Mouse (Mus musculus): ENCODE measurements around the gene Cd7. TPM values are rescaled to one million over a fixed set of nuclear protein-coding genes. Genes with fewer than 3 reads are reported as not detected.

Gene Cd7
- total and polyA plus RNA-seq, 2 experiments from 2014 or later: not detected

GRCm38 (mm10) chr11:121014896-121015300, 24.3 kb downstream of the Cd7 start:
- H3K36me3 ChIP-seq (ENCODE audit: insufficient read depth): no peaks in the 10 kb centered on the region
- no peaks in the 10 kb centered on the region for H3K27me3 ChIP-seq (ENCODE audit: insufficient read depth, low read length)
- no peak overlapping the region for H3K9ac ChIP-seq
- peak; percentile 55; the same call in 1 of the 2 replicates for ATAC-seq
- H3K27ac ChIP-seq (ENCODE audit: low read depth, low read length): no peak overlapping the region
- peak overlapping the region; percentile 33 for H3K4me2 ChIP-seq (ENCODE audit: low read depth)
- H3K4me3 ChIP-seq (ENCODE audit: low read depth, low read length): no peak overlapping the region; the same call in 1 of the 2 replicates
- TF ChIP-seq CTCF (IDR thresholded peaks at IDR 0.05; ENCODE audit: low read depth): peak; percentile 32; the same call in 1 of the 2 replicates
- DNase-seq: peak; percentile 59
- WGBS: 50% methylated on average over 19 of the region's 19 CpGs
- H3K4me1 ChIP-seq (ENCODE audit: insufficient read depth): no peaks in the 10 kb centered on the region
- H3K9me3 ChIP-seq (ENCODE audit: low read length): no peaks in the 10 kb centered on the region

GRCm38 (mm10) chr11:121013656-121014055, 25.6 kb downstream of the Cd7 start:
- DNase-seq (no peak), ATAC-seq (no peak)
- H3K9me3 ChIP-seq (ENCODE audit: low read length): no peaks in the 10 kb centered on the region
- no peak overlapping the region for H3K4me3 ChIP-seq (ENCODE audit: low read depth, low read length)
- H3K4me1 ChIP-seq (ENCODE audit: insufficient read depth): no peaks in the 10 kb centered on the region
- no peaks in the 10 kb centered on the region for H3K36me3 ChIP-seq (ENCODE audit: insufficient read depth)
- H3K27me3 ChIP-seq (ENCODE audit: insufficient read depth, low read length): no peaks in the 10 kb centered on the region
- WGBS: 75% methylated on average over 7 of the region's 7 CpGs
- no peak for TF ChIP-seq CTCF (IDR thresholded peaks at IDR 0.05; ENCODE audit: low read depth)
- no peak overlapping the region for H3K27ac ChIP-seq (ENCODE audit: low read depth, low read length)
- H3K4me2 ChIP-seq (ENCODE audit: low read depth): no peak overlapping the region
- no peak overlapping the region for H3K9ac ChIP-seq

- no peak for TF ChIP-seq CTCF (IDR thresholded peaks at IDR 0.05; ENCODE audit: low read depth)
- WGBS: 95% methylated on average over 3 of the region's 3 CpGs
- Histone ChIP-seq H3K4me3 (ENCODE audit: low read depth, low read length) (no peak overlapping the region), H3K4me2 (ENCODE audit: low read depth) (no peak overlapping the region), H3K27ac (ENCODE audit: low read depth, low read length) (no peak overlapping the region), H3K4me1 (ENCODE audit: insufficient read depth) (no peaks in the 10 kb centered on the region), H3K36me3 (ENCODE audit: insufficient read depth) (no peaks in the 10 kb centered on the region), H3K27me3 (ENCODE audit: insufficient read depth, low read length) (no peaks in the 10 kb centered on the region), H3K9ac (no peak overlapping the region), H3K9me3 (ENCODE audit: low read length) (no peaks in the 10 kb centered on the region)
- DNase-seq (no peak), ATAC-seq (no peak)
These were observed 29.0 kb downstream of the Cd7 start for GRCm38 (mm10) chr11:121010044-121010755.

GRCm38 (mm10) chr11:121006184-121006583, 33.0 kb downstream of the Cd7 start:
- WGBS: 85% methylated on average over 6 of the region's 6 CpGs
- Histone ChIP-seq H3K9ac (no peak overlapping the region), H3K27ac (ENCODE audit: low read depth, low read length) (no peak overlapping the region), H3K4me3 (ENCODE audit: low read depth, low read length) (no peak overlapping the region), H3K4me2 (ENCODE audit: low read depth) (no peak overlapping the region), H3K36me3 (ENCODE audit: insufficient read depth) (no peaks in the 10 kb centered on the region), H3K9me3 (ENCODE audit: low read length) (no peaks in the 10 kb centered on the region), H3K4me1 (ENCODE audit: insufficient read depth) (no peaks in the 10 kb centered on the region), H3K27me3 (ENCODE audit: insufficient read depth, low read length) (no peaks in the 10 kb centered on the region)
- ATAC-seq (no peak), DNase-seq (no peak)
- no peak for TF ChIP-seq CTCF (IDR thresholded peaks at IDR 0.05; ENCODE audit: low read depth)

GRCm38 (mm10) chr11:121004281-121004680, 34.9 kb downstream of the Cd7 start:
- ATAC-seq (no peak), DNase-seq (no peak)
- Histone ChIP-seq H3K27ac (ENCODE audit: low read depth, low read length) (no peak overlapping the region), H3K27me3 (ENCODE audit: insufficient read depth, low read length) (no peaks in the 10 kb centered on the region), H3K4me2 (ENCODE audit: low read depth) (no peak overlapping the region), H3K9ac (no peak overlapping the region), H3K4me3 (ENCODE audit: low read depth, low read length) (no peak overlapping the region), H3K36me3 (ENCODE audit: insufficient read depth) (no peaks in the 10 kb centered on the region), H3K4me1 (ENCODE audit: insufficient read depth) (no peaks in the 10 kb centered on the region), H3K9me3 (ENCODE audit: low read length) (no peaks in the 10 kb centered on the region)
- no peak for TF ChIP-seq CTCF (IDR thresholded peaks at IDR 0.05; ENCODE audit: low read depth)
- WGBS: 57% methylated on average over 5 of the region's 5 CpGs

DNA sequence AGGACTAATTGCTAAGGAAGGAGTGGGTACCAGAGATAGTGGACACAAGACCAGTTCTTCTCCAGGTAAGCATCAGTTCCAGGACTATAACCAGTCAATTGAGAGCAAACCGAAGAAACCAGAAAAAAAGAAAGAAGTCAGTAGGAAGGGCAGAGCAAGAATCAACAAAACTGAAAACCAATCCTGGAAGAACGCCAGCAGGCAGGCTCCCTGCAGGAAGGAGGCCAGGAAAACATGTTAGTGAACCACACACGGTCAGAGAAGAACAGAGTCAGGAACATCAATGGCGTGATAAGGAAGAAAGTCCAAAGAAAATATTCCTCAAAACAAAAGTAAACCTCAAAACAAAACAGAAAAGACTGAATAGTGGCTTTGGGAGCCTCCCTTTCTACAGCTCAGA, 37.3 kb downstream of the Cd7 start:
- Histone ChIP-seq H3K4me3 (ENCODE audit: low read depth, low read length) (no peak overlapping the region), H3K4me2 (ENCODE audit: low read depth) (no peak overlapping the region), H3K36me3 (ENCODE audit: insufficient read depth) (no peaks in the 10 kb centered on the region), H3K9me3 (ENCODE audit: low read length) (no peaks in the 10 kb centered on the region), H3K27me3 (ENCODE audit: insufficient read depth, low read length) (no peaks in the 10 kb centered on the region), H3K4me1 (ENCODE audit: insufficient read depth) (no peaks in the 10 kb centered on the region), H3K9ac (no peak overlapping the region), H3K27ac (ENCODE audit: low read depth, low read length) (no peak overlapping the region)
- TF ChIP-seq CTCF (IDR thresholded peaks at IDR 0.05; ENCODE audit: low read depth): no peak
- ATAC-seq: no peak
- DNase-seq: no peak
- 47% methylated on average over 4 of the region's 4 CpGs for WGBS

- no peaks in the 10 kb centered on the region for H3K36me3 ChIP-seq (ENCODE audit: insufficient read depth)
- H3K9ac ChIP-seq: no peak overlapping the region
- no peaks in the 10 kb centered on the region for H3K27me3 ChIP-seq (ENCODE audit: insufficient read depth, low read length)
- DNase-seq: no peak
- H3K4me1 ChIP-seq (ENCODE audit: insufficient read depth): peaks cover 9% of the 10 kb centered on the region; the same call in 1 of the 2 replicates
- no peak overlapping the region for H3K4me2 ChIP-seq (ENCODE audit: low read depth)
- whole genome bisulfite sequencing: 88% methylated on average over 6 of the region's 6 CpGs
- H3K9me3 ChIP-seq (ENCODE audit: low read length): no peaks in the 10 kb centered on the region
- ATAC-seq: no peak
- H3K4me3 ChIP-seq (ENCODE audit: low read depth, low read length): no peak overlapping the region
- no peak for TF ChIP-seq CTCF (IDR thresholded peaks at IDR 0.05; ENCODE audit: low read depth)
- H3K27ac ChIP-seq (ENCODE audit: low read depth, low read length): no peak overlapping the region
These were observed 44.5 kb downstream of the Cd7 start for GRCm38 (mm10) chr11:120994741-120995140.

All from forebrain, postnatal 0 days (tissue).